ENCODE assay signal across 10 mouse cellular contexts in the genomic region with DNA sequence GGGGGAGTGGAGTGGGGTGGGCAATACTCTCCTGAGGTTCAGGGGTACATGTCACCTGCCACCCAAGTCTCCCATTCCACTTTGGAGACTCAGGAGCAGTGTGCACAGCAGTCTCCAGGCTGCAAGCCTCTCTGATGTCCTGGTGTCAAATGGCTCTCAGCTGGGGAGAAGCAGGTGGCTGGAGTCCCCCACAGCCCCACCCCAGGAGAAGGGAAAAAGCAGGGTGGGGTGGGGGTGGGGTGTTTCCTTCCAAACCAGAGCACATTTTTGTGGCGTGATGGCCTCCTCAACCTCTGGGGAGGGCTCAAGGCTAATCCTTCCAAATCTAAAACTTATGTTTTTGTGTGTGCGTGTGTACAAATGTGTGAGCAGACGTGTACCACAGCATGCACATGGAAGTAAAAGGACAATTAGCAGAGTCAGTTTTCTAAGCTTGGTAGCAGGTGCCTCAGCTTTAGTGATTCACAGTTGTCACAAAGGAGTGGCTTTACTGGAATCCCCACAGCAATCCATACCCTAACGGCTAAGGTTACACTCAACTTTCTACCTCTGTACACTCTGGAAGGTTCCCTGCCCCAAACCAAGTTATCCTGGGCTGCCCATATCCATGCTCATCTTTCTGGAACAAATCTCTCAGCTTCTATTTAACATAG.
DNase-seq lines count a peak whose midpoint lies in the region; ATAC-seq lines count a peak whose summit lies in the region.
"Had no signal": no experiment of that assay in that cellular context is flagged by ENCODE, and none has a peak within 500 bp of the region (broad histone marks: within the 10 kb centered on the region; RNA-seq: fewer than 3 reads in every experiment).

No protein-coding gene starts in this region.

- peak overlapping the region; percentile 6; the same call in 1 of the 2 replicates for H3K27ac ChIP-seq in forebrain, embryonic 11.5 days (ENCODE audit: low read depth, low read length)
- H3K27ac ChIP-seq in forebrain, embryonic 14.5 days (ENCODE audit: low read depth, low read length), result no peak overlapping the region
- peak overlapping the region; percentile 4; the same call in 1 of the 2 replicates for H3K27ac ChIP-seq in liver, embryonic 12.5 days
- H3K27ac ChIP-seq in liver, embryonic 11.5 days (ENCODE audit: low read depth, low read length), result no peak overlapping the region; the same call in 1 of the 2 replicates
- peak overlapping the region; percentile 9; the same call in 1 of the 2 replicates for H3K27ac ChIP-seq in hindbrain, embryonic 16.5 days (ENCODE audit: low read depth, low read length)
- H3K27ac ChIP-seq in neural tube, embryonic 15.5 days (replicated peaks), result peak overlapping the region; percentile 20; the same call in 1 of the 2 replicates

- H3K9ac ChIP-seq in forebrain, embryonic 11.5 days (ENCODE audit: low read length), result no peak overlapping the region; the same call in 1 of the 2 replicates
- no peak overlapping the region for H3K9ac ChIP-seq in forebrain, embryonic 14.5 days (ENCODE audit: low read length)
- H3K9ac ChIP-seq in liver, embryonic 12.5 days, result no peak overlapping the region; the same call in 1 of the 2 replicates
- no peak overlapping the region for H3K9ac ChIP-seq in liver, embryonic 11.5 days (ENCODE audit: low read depth, low read length)
- no peak overlapping the region for H3K9ac ChIP-seq in hindbrain, embryonic 16.5 days (ENCODE audit: low read depth, low read length)
- H3K9ac ChIP-seq in neural tube, embryonic 15.5 days (replicated peaks), result no peak overlapping the region
- H3K9ac ChIP-seq: liver, embryonic 15.5 days had no signal

- H3K4me3 ChIP-seq in forebrain, embryonic 11.5 days (ENCODE audit: low read depth, low read length), result no peak overlapping the region
- no peak overlapping the region for H3K4me3 ChIP-seq in forebrain, embryonic 14.5 days (ENCODE audit: low read depth, low read length)
- H3K4me3 ChIP-seq in liver, embryonic 12.5 days, result no peak overlapping the region
- no peak overlapping the region for H3K4me3 ChIP-seq in liver, embryonic 11.5 days (ENCODE audit: low read depth, low read length)
- H3K4me3 ChIP-seq in hindbrain, embryonic 16.5 days (ENCODE audit: low read length), result no peak overlapping the region
- no peak overlapping the region for H3K4me3 ChIP-seq in neural tube, embryonic 15.5 days (replicated peaks)
- H3K4me3 ChIP-seq: liver, embryonic 15.5 days had no signal

- peaks cover 52% of the 10 kb centered on the region for H3K4me1 ChIP-seq in forebrain, embryonic 11.5 days (replicated peaks; ENCODE audit: control insufficient read depth, insufficient read depth, low read length)
- H3K4me1 ChIP-seq in forebrain, embryonic 14.5 days (ENCODE audit: control insufficient read depth, insufficient read depth, low read length), result peaks cover 63% of the 10 kb centered on the region
- H3K4me1 ChIP-seq in liver, embryonic 12.5 days, result peaks cover 90% of the 10 kb centered on the region
- H3K4me1 ChIP-seq in liver, embryonic 11.5 days (replicated peaks; ENCODE audit: control insufficient read depth, insufficient read depth, low read length), result peaks cover 70% of the 10 kb centered on the region
- peaks cover 59% of the 10 kb centered on the region for H3K4me1 ChIP-seq in hindbrain, embryonic 16.5 days (ENCODE audit: control insufficient read depth, insufficient read depth, low read depth, low read length)
- H3K4me1 ChIP-seq in neural tube, embryonic 15.5 days, result peaks cover 89% of the 10 kb centered on the region

- H3K9me3 ChIP-seq in forebrain, embryonic 11.5 days (ENCODE audit: control insufficient read depth, low read length), result no peaks in the 10 kb centered on the region
- H3K9me3 ChIP-seq in forebrain, embryonic 14.5 days (replicated peaks; ENCODE audit: control insufficient read depth, low read length), result no peaks in the 10 kb centered on the region
- H3K9me3 ChIP-seq in liver, embryonic 12.5 days (replicated peaks), result no peaks in the 10 kb centered on the region
- H3K9me3 ChIP-seq in liver, embryonic 11.5 days (ENCODE audit: control insufficient read depth, low read length), result no peaks in the 10 kb centered on the region
- no peaks in the 10 kb centered on the region for H3K9me3 ChIP-seq in hindbrain, embryonic 16.5 days (ENCODE audit: control insufficient read depth, low read length)
- H3K9me3 ChIP-seq in neural tube, embryonic 15.5 days (replicated peaks), result no peaks in the 10 kb centered on the region
- H3K9me3 ChIP-seq: liver, embryonic 15.5 days had no signal

- no peaks in the 10 kb centered on the region; the same call in 1 of the 2 replicates for H3K36me3 ChIP-seq in forebrain, embryonic 11.5 days (ENCODE audit: control insufficient read depth, insufficient read depth, low read length)
- no peaks in the 10 kb centered on the region for H3K36me3 ChIP-seq in forebrain, embryonic 14.5 days (ENCODE audit: control insufficient read depth, insufficient read depth, low read length)
- H3K36me3 ChIP-seq in liver, embryonic 12.5 days, result no peaks in the 10 kb centered on the region
- no peaks in the 10 kb centered on the region for H3K36me3 ChIP-seq in liver, embryonic 11.5 days (ENCODE audit: control insufficient read depth, insufficient read depth, low read length)
- no peaks in the 10 kb centered on the region for H3K36me3 ChIP-seq in hindbrain, embryonic 16.5 days (ENCODE audit: control insufficient read depth, insufficient read depth, low read length)
- no peaks in the 10 kb centered on the region for H3K36me3 ChIP-seq in neural tube, embryonic 15.5 days
- H3K36me3 ChIP-seq: liver, embryonic 15.5 days had no signal

- ATAC-seq in forebrain, embryonic 11.5 days (replicated peaks; ENCODE audit: low FRiP score), result no peak
- ATAC-seq in forebrain, embryonic 14.5 days, result no peak
- no peak for ATAC-seq in liver, embryonic 12.5 days
- no peak for ATAC-seq in liver, embryonic 11.5 days (replicated peaks; ENCODE audit: low FRiP score)
- no peak for ATAC-seq in hindbrain, embryonic 16.5 days
- no peak for ATAC-seq in neural tube, embryonic 15.5 days (ENCODE audit: low FRiP score)
- no peak for ATAC-seq in erythroid progenitor cell, adult 5-6 weeks (replicated peaks; ENCODE audit: low FRiP score, poor library complexity, severe bottlenecking)

- DNase-seq in forebrain, embryonic 11.5 days (ENCODE audit: low spot score), result no peak
- DNase-seq in forebrain, embryonic 14.5 days (ENCODE audit: low spot score), result no peak
- DNase-seq in liver, embryonic 11.5 days (ENCODE audit: low spot score), result no peak
- no peak for DNase-seq in kidney, adult 8-10 months
- DNase-seq: cerebellum, postnatal 25 days had no signal

- no peaks in the 10 kb centered on the region for H3K27me3 ChIP-seq in forebrain, embryonic 11.5 days (ENCODE audit: control insufficient read depth, insufficient read depth, low read length)
- H3K27me3 ChIP-seq in forebrain, embryonic 14.5 days (replicated peaks; ENCODE audit: control insufficient read depth, insufficient read depth, low read length), result no peaks in the 10 kb centered on the region
- no peaks in the 10 kb centered on the region for H3K27me3 ChIP-seq in liver, embryonic 12.5 days (replicated peaks)
- H3K27me3 ChIP-seq in liver, embryonic 11.5 days (replicated peaks; ENCODE audit: control insufficient read depth, insufficient read depth, low read length), result no peaks in the 10 kb centered on the region
- no peaks in the 10 kb centered on the region for H3K27me3 ChIP-seq in hindbrain, embryonic 16.5 days (replicated peaks; ENCODE audit: control insufficient read depth, insufficient read depth, low read length)
- H3K27me3 ChIP-seq in neural tube, embryonic 15.5 days (replicated peaks), result no peaks in the 10 kb centered on the region
- H3K27me3 ChIP-seq: liver, embryonic 15.5 days had no signal

- 56% methylated on average over 4 of the region's 4 CpGs for WGBS in forebrain, embryonic 11.5 days
- 52% methylated on average over 4 of the region's 4 CpGs for WGBS in forebrain, embryonic 14.5 days
- 67% methylated on average over 4 of the region's 4 CpGs for WGBS in liver, embryonic 12.5 days (ENCODE audit: insufficient replicate concordance)
- WGBS in liver, embryonic 11.5 days, result 73% methylated on average over 4 of the region's 4 CpGs
- 60% methylated on average over 4 of the region's 4 CpGs for WGBS in hindbrain, embryonic 16.5 days
- 62% methylated on average over 4 of the region's 4 CpGs for WGBS in neural tube, embryonic 15.5 days

- H3K4me2 ChIP-seq in forebrain, embryonic 11.5 days (ENCODE audit: low read depth, low read length, severe bottlenecking), result no peak overlapping the region
- H3K4me2 ChIP-seq in forebrain, embryonic 14.5 days (ENCODE audit: low read length), result no peak overlapping the region
- no peak overlapping the region for H3K4me2 ChIP-seq in liver, embryonic 12.5 days
- no peak overlapping the region for H3K4me2 ChIP-seq in liver, embryonic 11.5 days
- H3K4me2 ChIP-seq in hindbrain, embryonic 16.5 days (ENCODE audit: low read length), result no peak overlapping the region
- H3K4me2 ChIP-seq in neural tube, embryonic 15.5 days, result no peak overlapping the region
- H3K4me2 ChIP-seq: liver, embryonic 15.5 days had no signal

Comparison
In these comparisons a context has a peak if more than half of its experiments do, and no peak if none do; other contexts are left out.
1. H3K27ac ChIP-seq: peak in forebrain, embryonic 11.5 days (single experiment), liver, embryonic 12.5 days (single experiment), hindbrain, embryonic 16.5 days (single experiment) and neural tube, embryonic 15.5 days (single experiment); none in forebrain, embryonic 14.5 days (single experiment) and liver, embryonic 11.5 days (single experiment).